Mouse (Mus musculus) forebrain, postnatal 0 days (tissue): ENCODE measurements around the gene Iqcd. TPM values are rescaled to one million over a fixed set of nuclear protein-coding genes. Genes with fewer than 3 reads are reported as not detected.

ENCODE experiments used
- ATAC-seq: fragments of 200-750 bp; cut with Nextera tagmentation; 2 replicates; pipeline ENCODE4 v1.8.0; 2017; ENCODE audit warnings: mild to moderate bottlenecking, moderate library complexity
- DNase-seq: peaks from one replicate; pipeline ENCODE4 v3.0.0-alpha.2; 2015
- H3K27ac ChIP-seq: fragments of 300-500 bp; sonication (generic); 2 replicates; pipeline ENCODE4 v1.5.1; 2014; ENCODE audit warnings: low read depth, mild to moderate bottlenecking, antibody characterized with exemption, low read length, moderate library complexity, mixed read lengths
- H3K27me3 ChIP-seq: fragments of 300-500 bp; sonication (generic); 2 replicates; pipeline ENCODE4 v1.6.1; 2014; ENCODE audit warnings: mild to moderate bottlenecking, low read length, mixed read lengths; ENCODE audit not compliant: insufficient read depth
- H3K36me3 ChIP-seq: fragments of 300-500 bp; sonication (generic); 2 replicates; pipeline ENCODE4 v1.6.1; 2014; ENCODE audit warnings: mild to moderate bottlenecking, moderate library complexity; ENCODE audit not compliant: insufficient read depth
- H3K4me1 ChIP-seq: fragments of 300-500 bp; sonication (generic); 2 replicates; pipeline ENCODE4 v1.6.1; 2014; ENCODE audit warnings: antibody characterized with exemption; ENCODE audit not compliant: insufficient read depth
- H3K4me2 ChIP-seq: fragments of 300-500 bp; sonication (generic); 2 replicates; pipeline ENCODE4 v1.6.1; 2014; ENCODE audit warnings: low read depth, mild to moderate bottlenecking, moderate library complexity
- H3K4me3 ChIP-seq: fragments of 300-500 bp; sonication (generic); 2 replicates; pipeline ENCODE4 v1.5.1; 2014; ENCODE audit warnings: low read depth, low read length, mixed read lengths
- H3K9ac ChIP-seq: fragments of 300-500 bp; sonication (generic); 2 replicates; pipeline ENCODE4 v1.6.1; 2014; ENCODE audit warnings: mild to moderate bottlenecking
- H3K9me3 ChIP-seq: fragments of 300-500 bp; sonication (generic); 2 replicates; pipeline ENCODE4 v1.6.1; 2016; ENCODE audit warnings: low read length
- CTCF ChIP-seq: sonication (generic); IDR thresholded peaks from 2 replicates; pipeline ENCODE4 v1.5.1; 2016; ENCODE audit warnings: antibody characterized with exemption, control low read depth, low read depth
- WGBS: fragments of 180-500 bp; shearing (Covaris S2); extraction: QIAGEN DNeasy Blood & Tissue Kit; methylation state at CpG from one replicate; pipeline ENCODE4 v1.1.7; 2014; 5-methylcytosine and 5-hydroxymethylcytosine counted together
- polyA plus RNA-seq: library from polyadenylated mRNA; unstranded; fragments of >200 nt; fragmentation: Nextera tagmentation; extraction: Ambion mirVana; gene quantifications from 2 replicates; pipeline ENCODE4 v1.2.1, GENCODE M21; 2015
- total RNA-seq: library from RNA; depleted of rRNA; stranded (reverse); fragments of >200 nt; gene quantifications from 2 replicates; pipeline ENCODE4 v1.2.3, GENCODE M21; 2014

Iqcd gene
- total and polyA plus RNA-seq, 2 experiments from 2014 or later = 1.8 to 2.0 TPM

- H3K27ac ChIP-seq = no peak overlapping the region
- H3K27me3 ChIP-seq = no peaks in the 10 kb centered on the region
- no peak overlapping the region for H3K9ac ChIP-seq
- H3K4me1 ChIP-seq = no peaks in the 10 kb centered on the region
- no peak for TF ChIP-seq CTCF
- no peak for DNase-seq
- H3K4me3 ChIP-seq = no peak overlapping the region
- H3K36me3 ChIP-seq = no peaks in the 10 kb centered on the region
- H3K9me3 ChIP-seq = no peaks in the 10 kb centered on the region
- WGBS = 92% methylated on average over 7 of the region's 7 CpGs
- no peak for ATAC-seq
- H3K4me2 ChIP-seq = no peak overlapping the region
Measured at GRCm38 (mm10) chr5:120640094-120640493, 51.3 kb downstream of the Iqcd start.

GRCm38 (mm10) chr5:120643365-120644085 lies 54.7 kb downstream of the Iqcd start:
- Histone ChIP-seq H3K9me3 (no peaks in the 10 kb centered on the region), H3K4me1 (peaks cover under 1% of the 10 kb centered on the region; the same call in 1 of the 2 replicates), H3K27ac (no peak overlapping the region), H3K4me2 (no peak overlapping the region), H3K4me3 (no peak overlapping the region), H3K27me3 (no peaks in the 10 kb centered on the region), H3K9ac (no peak overlapping the region), H3K36me3 (no peaks in the 10 kb centered on the region)
- WGBS = 56% methylated on average over 14 of the region's 14 CpGs
- no peak for TF ChIP-seq CTCF
- ATAC-seq (no peak), DNase-seq (no peak)

- H3K4me3 ChIP-seq = no peak overlapping the region
- ATAC-seq = no peak
- H3K9ac ChIP-seq = no peak overlapping the region
- no peak for DNase-seq
- H3K27ac ChIP-seq = no peak overlapping the region
- WGBS = 84% methylated on average over 3 of the region's 3 CpGs
- 0 out of 2 replicates have a peak, but pooled peaks cover 5% of the 10 kb centered on the region for H3K27me3 ChIP-seq
- peaks cover 8% of the 10 kb centered on the region; the same call in 1 of the 2 replicates for H3K4me1 ChIP-seq
- TF ChIP-seq CTCF = no peak
- H3K9me3 ChIP-seq = no peaks in the 10 kb centered on the region
- no peak overlapping the region for H3K4me2 ChIP-seq
- no peaks in the 10 kb centered on the region for H3K36me3 ChIP-seq
Measured at GRCm38 (mm10) chr5:120644227-120644626, 55.4 kb downstream of the Iqcd start.

- DNase-seq = no peak
- TF ChIP-seq CTCF = no peak
- Histone ChIP-seq H3K9me3 (no peaks in the 10 kb centered on the region), H3K27me3 (peaks cover 15% of the 10 kb centered on the region), H3K4me2 (no peak overlapping the region), H3K4me3 (no peak overlapping the region), H3K9ac (no peak overlapping the region), H3K27ac (no peak overlapping the region), H3K36me3 (no peaks in the 10 kb centered on the region), H3K4me1 (peaks cover 10% of the 10 kb centered on the region; the same call in 1 of the 2 replicates)
- ATAC-seq = no peak
- WGBS = 36% methylated on average over 6 of the region's 6 CpGs
Measured at GRCm38 (mm10) chr5:120645851-120646250, 57.0 kb downstream of the Iqcd start.

- ATAC-seq = no peak
- WGBS = 73% methylated on average over 4 of the region's 4 CpGs
Measured at GRCm38 (mm10) chr5:120647361-120647760, 58.5 kb downstream of the Iqcd start.

DNA sequence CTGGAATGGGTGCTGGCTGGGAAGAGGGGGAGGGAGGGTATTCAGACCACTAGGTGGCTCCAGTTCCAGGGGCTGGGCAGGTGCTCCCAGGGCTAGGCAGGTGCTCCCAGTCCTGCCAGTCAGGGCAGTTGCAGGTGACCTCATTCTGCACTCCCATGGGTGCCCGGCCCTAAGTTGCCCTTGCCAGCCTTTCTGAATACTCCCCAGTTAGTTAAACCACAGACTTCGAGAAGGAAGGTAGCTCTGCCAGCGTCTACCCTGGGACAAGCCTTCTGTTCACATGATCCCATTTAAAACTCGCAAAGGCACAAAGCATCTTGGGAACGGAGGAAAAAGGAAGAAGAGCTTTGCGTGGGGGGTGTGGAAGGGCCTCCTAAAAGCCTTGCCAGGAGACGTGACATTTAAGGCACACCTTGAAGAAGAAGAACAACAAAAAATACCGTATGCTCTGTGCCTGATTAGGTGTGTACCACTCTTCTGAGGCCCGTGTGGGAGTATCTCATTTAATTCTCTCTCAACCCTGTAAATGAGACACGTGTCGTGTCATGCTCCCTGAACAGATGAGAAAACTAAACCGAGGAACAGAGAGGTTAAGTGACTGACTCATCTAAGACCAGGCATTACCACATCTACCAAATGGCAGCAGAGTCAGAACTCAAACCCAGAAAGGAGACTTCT lies 59.1 kb downstream of the Iqcd start:
- H3K9ac ChIP-seq = peak overlapping the region; percentile 44; the same call in 1 of the 2 replicates
- H3K36me3 ChIP-seq = no peaks in the 10 kb centered on the region
- no peak overlapping the region for H3K4me3 ChIP-seq
- no peak for DNase-seq
- H3K4me1 ChIP-seq = peaks cover 10% of the 10 kb centered on the region; the same call in 1 of the 2 replicates
- H3K27me3 ChIP-seq = peaks cover 15% of the 10 kb centered on the region
- no peak for TF ChIP-seq CTCF
- WGBS = 37% methylated on average over 12 of the region's 12 CpGs
- ATAC-seq = no peak
- H3K9me3 ChIP-seq = no peaks in the 10 kb centered on the region
- no peak overlapping the region for H3K27ac ChIP-seq
- peak overlapping the region; percentile 52; the same call in 1 of the 2 replicates for H3K4me2 ChIP-seq

More at GRCm38 (mm10) chr5:120647361-120647760, 58.5 kb downstream of the Iqcd start:
- TF ChIP-seq CTCF = no peak
- no peak overlapping the region for H3K4me3 ChIP-seq
- no peak for DNase-seq
- H3K9me3 ChIP-seq = no peaks in the 10 kb centered on the region
- H3K4me2 ChIP-seq = no peak overlapping the region
- H3K4me1 ChIP-seq = peaks cover 10% of the 10 kb centered on the region; the same call in 1 of the 2 replicates
- H3K9ac ChIP-seq = no peak overlapping the region
- H3K27ac ChIP-seq = no peak overlapping the region
- H3K27me3 ChIP-seq = peaks cover 15% of the 10 kb centered on the region
- no peaks in the 10 kb centered on the region for H3K36me3 ChIP-seq
